Mouse (Mus musculus) cerebellum, adult 2 months (tissue): ENCODE results near the gene Ppfia4.

Experiments
- CTCF ChIP-seq: fragments of 200-500 bp; IDR thresholded peaks from 2 replicates; pipeline ENCODE4 v1.5.1; 2011; ENCODE audit warnings: low read depth, mild to moderate bottlenecking, control low read depth, low read length, moderate library complexity, borderline replicate concordance; ENCODE audit not compliant: insufficient read depth
- POLR2A ChIP-seq: fragments of 200-500 bp; IDR thresholded peaks from 2 replicates; pipeline ENCODE4 v1.6.1; 2011; ENCODE audit warnings: low read length, control low read depth, borderline replicate concordance; ENCODE audit not compliant: insufficient read depth

DNA sequence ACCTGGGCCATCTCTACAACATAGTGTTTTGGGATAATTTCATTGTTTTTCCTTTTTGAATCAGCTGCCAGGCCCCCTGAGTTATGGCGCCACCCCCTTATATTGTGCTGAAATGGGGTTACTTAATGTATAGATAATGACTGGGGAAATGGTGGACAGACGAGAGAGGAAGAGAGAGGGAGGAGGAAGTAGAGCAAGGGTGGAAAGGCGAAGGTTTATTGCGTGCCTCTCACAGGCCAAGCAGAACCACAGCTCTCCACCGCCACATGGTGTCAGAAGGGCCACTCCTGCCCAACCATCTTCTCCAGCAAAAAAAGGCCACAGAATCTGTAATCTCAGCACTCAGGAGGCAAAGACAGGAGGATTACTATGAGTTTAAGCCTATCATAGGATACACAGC, 17.5 kb downstream of the Ppfia4 start:
- no peak for TF ChIP-seq POLR2A
- TF ChIP-seq CTCF, result no peak
